Mouse (Mus musculus): Measurements from ENCODE around the gene Rpl18. TPM values are rescaled to one million over a fixed set of nuclear protein-coding genes. Genes with fewer than 3 reads are reported as not detected.

Rpl18 gene
- 888 and 898 TPM in 2 replicates for polyA plus RNA-seq (2015; fragmentation: Nextera tagmentation; extraction: Ambion mirVana)

DNA sequence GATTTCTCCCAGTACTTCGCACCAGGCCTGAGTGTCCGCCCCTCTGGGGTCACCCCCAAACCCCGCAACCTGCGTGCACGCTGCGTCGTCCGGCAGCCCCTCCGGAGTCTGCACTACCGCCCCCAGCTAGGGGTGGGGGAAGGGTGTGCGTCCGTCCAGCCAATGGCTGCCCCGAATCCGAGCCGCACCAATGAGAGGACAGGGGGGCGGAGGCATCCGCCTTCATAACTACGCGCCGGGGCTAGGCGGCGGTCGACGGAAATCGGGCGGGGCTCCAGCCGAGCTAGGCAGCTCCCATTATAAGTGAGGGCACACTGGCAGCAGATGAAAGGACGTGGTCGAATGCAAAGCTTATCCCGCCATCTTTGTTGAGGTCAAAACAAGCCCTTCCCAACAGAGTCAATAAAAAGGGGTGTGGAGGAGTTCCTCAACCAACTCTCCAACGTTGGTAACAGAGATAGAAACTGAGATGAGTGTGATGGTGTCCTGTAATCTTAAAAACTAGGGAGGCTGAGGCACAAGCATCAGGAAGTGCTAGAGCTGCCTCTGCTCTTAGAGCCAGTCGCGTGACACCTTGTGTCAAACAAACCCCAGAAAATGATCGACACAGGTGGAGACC, at the start of gene Rpl18:
Gene Rpl18 (plus strand): TSS at position 368 of the 619 bp plus-strand sequence.

GRCm38 (mm10) chr7:45666161-45666560, 49.1 kb upstream of the Rpl18 start, which contains the start of gene Fut2:
TSS of gene Fut2 (minus strand) at chr7:45666394.

DNA sequence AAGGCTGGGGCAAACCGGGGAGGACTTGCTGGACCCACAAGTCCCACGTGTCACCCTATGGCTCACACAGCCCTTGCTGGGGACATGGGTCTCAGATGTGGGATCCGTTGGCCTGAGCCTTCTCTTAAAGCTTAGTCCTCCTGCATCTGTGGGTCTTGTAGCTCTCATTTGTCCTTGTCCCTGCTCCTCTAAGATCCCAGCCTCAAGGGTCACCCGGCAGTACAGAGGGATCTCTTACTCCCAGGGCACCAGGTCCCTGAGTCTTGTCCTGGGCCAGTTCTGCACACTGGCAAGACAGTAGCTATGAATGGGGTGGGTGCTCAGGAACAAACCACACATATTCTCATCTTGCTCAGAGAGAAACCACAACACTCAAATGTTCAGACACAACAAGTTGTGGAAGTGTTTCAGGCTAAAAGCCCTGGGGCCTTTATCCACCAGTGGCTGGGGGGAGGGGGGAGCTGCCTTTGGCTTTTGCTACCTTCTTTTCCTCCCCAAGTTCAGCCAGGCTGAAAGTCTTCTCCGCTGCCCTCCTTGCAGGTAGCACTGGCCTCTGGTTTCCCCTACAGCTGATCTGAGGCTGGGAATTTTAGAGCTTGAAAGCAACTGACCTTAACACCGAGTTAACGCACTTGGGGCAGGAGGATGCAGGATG, 31.7 kb upstream of the Rpl18 start, which contains the start of gene Ntn5:
Gene Ntn5 (plus strand): TSS at position 627 of the 655 bp plus-strand sequence.

GRCm38 (mm10) chr7:45693921-45694591, 21.2 kb upstream of the Rpl18 start, which contains the start of gene Sec1:
TSS of gene Sec1 (minus strand) at chr7:45694402.

GRCm38 (mm10) chr7:45699523-45700141, 15.6 kb upstream of the Rpl18 start, which contains the start of gene Car11:
TSS of gene Car11 (plus strand) at chr7:45699843.

DNA sequence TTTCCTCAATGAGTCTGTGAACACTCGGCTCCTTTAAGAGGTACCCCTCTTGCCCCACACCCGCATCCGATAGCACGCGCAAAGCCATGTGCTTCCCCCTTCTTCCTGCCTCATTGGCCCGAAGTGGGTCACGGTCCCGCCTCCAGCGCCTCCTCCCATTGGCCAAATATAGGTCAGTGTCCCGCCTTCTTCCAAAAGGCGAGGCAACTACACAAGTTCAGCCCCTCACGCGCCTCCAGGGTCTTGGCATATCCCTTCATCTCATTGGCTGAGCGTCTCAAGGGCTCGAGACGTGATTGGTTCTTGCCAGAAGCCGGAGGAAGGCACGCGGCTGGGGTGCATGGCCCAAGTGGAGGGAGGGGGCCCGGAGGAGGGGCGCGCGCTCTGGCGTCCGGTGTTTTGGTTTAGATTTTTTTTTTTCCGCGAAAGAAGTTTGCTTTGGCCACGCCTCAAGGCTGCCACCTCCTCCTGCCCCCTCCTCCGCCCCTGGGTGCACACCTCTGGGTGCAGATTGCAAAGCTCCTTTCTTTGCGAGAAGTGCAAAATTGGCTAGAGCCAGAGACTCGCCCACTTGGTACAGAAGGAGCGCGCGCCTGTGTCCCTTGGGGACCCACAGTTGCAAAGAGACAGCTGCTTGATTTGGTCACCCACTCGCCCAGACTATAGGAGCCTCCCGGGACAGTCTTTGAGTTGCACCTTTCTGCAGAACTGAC, 10.4 kb upstream of the Rpl18 start, which contains the start of gene Dbp:
Gene Dbp (plus strand): TSS at position 359 of the 713 bp plus-strand sequence.

GRCm38 (mm10) chr7:45717918-45718297, 2.7 kb downstream of the Rpl18 start, which contains the start of gene Sphk2:
TSS of gene Sphk2 (minus strand) at chr7:45718002.

DNA sequence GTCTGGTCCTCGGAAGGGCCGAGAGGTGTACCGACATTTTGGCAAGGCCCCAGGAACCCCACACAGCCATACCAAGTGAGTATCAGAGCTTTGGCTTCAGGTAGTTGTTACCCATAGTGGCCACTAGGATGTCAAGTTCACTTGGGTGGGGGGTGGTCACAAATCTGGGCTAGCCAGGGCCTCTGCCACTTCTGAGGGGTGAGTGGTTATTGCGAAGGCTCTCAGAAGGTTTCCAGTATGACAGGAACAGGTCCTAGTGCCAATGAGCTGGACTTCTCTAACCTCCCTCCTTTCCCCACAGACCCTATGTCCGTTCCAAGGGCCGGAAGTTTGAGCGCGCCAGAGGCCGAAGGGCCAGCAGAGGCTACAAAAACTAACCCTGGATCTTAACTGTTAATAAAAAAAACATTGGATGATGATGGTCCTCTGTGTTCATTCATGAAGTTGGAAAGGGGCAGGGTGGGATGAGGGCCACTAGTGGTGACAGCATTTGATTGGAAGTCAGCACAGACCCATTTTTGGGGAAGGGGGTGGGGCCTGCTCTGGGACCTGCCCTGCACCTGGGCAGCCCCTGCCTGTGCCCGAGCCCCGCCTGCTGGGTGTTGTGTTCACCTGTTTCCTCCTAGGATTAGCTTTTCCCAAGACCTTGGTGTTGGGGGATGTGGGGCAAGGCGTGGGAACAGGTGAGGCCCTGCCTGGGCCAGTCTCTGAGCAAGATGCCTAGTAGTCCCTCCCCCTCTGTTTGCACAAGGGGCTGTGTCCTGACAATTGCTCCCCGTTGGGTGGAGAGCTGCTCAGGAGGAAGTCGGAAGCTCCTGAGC, 5.4 kb downstream of the Rpl18 start, which contains the start of gene Fam83e:
Gene Fam83e (plus strand): TSS at position 800 of the 821 bp plus-strand sequence.

GRCm38 (mm10) chr7:45725713-45726112, 10.5 kb downstream of the Rpl18 start, which contains the start of gene Spaca4:
TSS of gene Spaca4 (minus strand) at chr7:45725813.

Other genes starting within 250 kb of the Rpl18 start
- gene Bax, start 248.6 kb upstream of the Rpl18 start, polyA plus RNA-seq (2015; fragmentation: Nextera tagmentation; extraction: Ambion mirVana), result 119 TPM in 2 replicates
- 0.73 and 0.78 TPM in 2 replicates for gene Tulp2, start 233.6 kb upstream of the Rpl18 start, polyA plus RNA-seq (2015; fragmentation: Nextera tagmentation; extraction: Ambion mirVana)
- gene Gm45808, start 228.6 kb upstream of the Rpl18 start, polyA plus RNA-seq (2015; fragmentation: Nextera tagmentation; extraction: Ambion mirVana), result not detected in 2 replicates
- 2.0 and 2.8 TPM in 2 replicates for gene Dhdh, start 226.7 kb upstream of the Rpl18 start, polyA plus RNA-seq (2015; fragmentation: Nextera tagmentation; extraction: Ambion mirVana)
- gene Nucb1, start 205.1 kb upstream of the Rpl18 start, polyA plus RNA-seq (2015; fragmentation: Nextera tagmentation; extraction: Ambion mirVana), result 129 and 141 TPM in 2 replicates
- gene Ppp1r15a, start 189.2 kb upstream of the Rpl18 start, polyA plus RNA-seq (2015; fragmentation: Nextera tagmentation; extraction: Ambion mirVana), result 173 and 199 TPM in 2 replicates
- 1.6 and 2.5 TPM in 2 replicates for gene Plekha4, start 189.1 kb upstream of the Rpl18 start, polyA plus RNA-seq (2015; fragmentation: Nextera tagmentation; extraction: Ambion mirVana)
- 1.5 and 1.7 TPM in 2 replicates for gene Hsd17b14, start 160.6 kb upstream of the Rpl18 start, polyA plus RNA-seq (2015; fragmentation: Nextera tagmentation; extraction: Ambion mirVana)
- gene Bcat2, start 145.3 kb upstream of the Rpl18 start, polyA plus RNA-seq (2015; fragmentation: Nextera tagmentation; extraction: Ambion mirVana), result 47.3 and 52.6 TPM in 2 replicates
- 0.13 TPM in 1 of 2 replicates, not detected in the other for gene Fgf21, start 100.0 kb upstream of the Rpl18 start, polyA plus RNA-seq (2015; fragmentation: Nextera tagmentation; extraction: Ambion mirVana)
- not detected in 2 replicates for gene Fut1, start 98.2 kb upstream of the Rpl18 start, polyA plus RNA-seq (2015; fragmentation: Nextera tagmentation; extraction: Ambion mirVana)
- 0.06 TPM in 1 of 2 replicates, not detected in the other for gene Izumo1, start 93.6 kb upstream of the Rpl18 start, polyA plus RNA-seq (2015; fragmentation: Nextera tagmentation; extraction: Ambion mirVana)
- gene Rasip1, start 88.0 kb upstream of the Rpl18 start, polyA plus RNA-seq (2015; fragmentation: Nextera tagmentation; extraction: Ambion mirVana), result 7.4 and 9.0 TPM in 2 replicates
- gene Mamstr, start 75.5 kb upstream of the Rpl18 start, polyA plus RNA-seq (2015; fragmentation: Nextera tagmentation; extraction: Ambion mirVana), result 2.5 and 3.1 TPM in 2 replicates
- 0.10 and 0.32 TPM in 2 replicates for gene Fut2, start 49.1 kb upstream of the Rpl18 start, polyA plus RNA-seq (2015; fragmentation: Nextera tagmentation; extraction: Ambion mirVana)
- not detected in 2 replicates for gene Ntn5, start 31.4 kb upstream of the Rpl18 start, polyA plus RNA-seq (2015; fragmentation: Nextera tagmentation; extraction: Ambion mirVana)
- gene Sec1, start 21.1 kb upstream of the Rpl18 start, polyA plus RNA-seq (2015; fragmentation: Nextera tagmentation; extraction: Ambion mirVana), result 0.10 TPM in 1 of 2 replicates, not detected in the other
- 0.72 and 1.8 TPM in 2 replicates for gene Car11, start 15.6 kb upstream of the Rpl18 start, polyA plus RNA-seq (2015; fragmentation: Nextera tagmentation; extraction: Ambion mirVana)
- 2.1 and 2.9 TPM in 2 replicates for gene Dbp, start 10.4 kb upstream of the Rpl18 start, polyA plus RNA-seq (2015; fragmentation: Nextera tagmentation; extraction: Ambion mirVana)
- gene Sphk2, start 2.5 kb downstream of the Rpl18 start, polyA plus RNA-seq (2015; fragmentation: Nextera tagmentation; extraction: Ambion mirVana), result 9.7 and 11.7 TPM in 2 replicates
- 0.29 and 0.65 TPM in 2 replicates for gene Fam83e, start 5.8 kb downstream of the Rpl18 start, polyA plus RNA-seq (2015; fragmentation: Nextera tagmentation; extraction: Ambion mirVana)
- not detected in 2 replicates for gene Spaca4, start 10.4 kb downstream of the Rpl18 start, polyA plus RNA-seq (2015; fragmentation: Nextera tagmentation; extraction: Ambion mirVana)
- 0.24 TPM in 1 of 2 replicates, not detected in the other for gene Lmtk3, start 68.3 kb downstream of the Rpl18 start, polyA plus RNA-seq (2015; fragmentation: Nextera tagmentation; extraction: Ambion mirVana)
- 0.42 and 0.79 TPM in 2 replicates for gene Sult2b1, start 69.2 kb downstream of the Rpl18 start, polyA plus RNA-seq (2015; fragmentation: Nextera tagmentation; extraction: Ambion mirVana)
- 36.4 and 37.5 TPM in 2 replicates for gene Cyth2, start 99.1 kb downstream of the Rpl18 start, polyA plus RNA-seq (2015; fragmentation: Nextera tagmentation; extraction: Ambion mirVana)
- 0.18 and 0.21 TPM in 2 replicates for gene Kcnj14, start 109.3 kb downstream of the Rpl18 start, polyA plus RNA-seq (2015; fragmentation: Nextera tagmentation; extraction: Ambion mirVana)
- 30.0 and 31.3 TPM in 2 replicates for gene Grwd1, start 115.5 kb downstream of the Rpl18 start, polyA plus RNA-seq (2015; fragmentation: Nextera tagmentation; extraction: Ambion mirVana)
- 24.3 and 27.4 TPM in 2 replicates for gene Kdelr1, start 157.3 kb downstream of the Rpl18 start, polyA plus RNA-seq (2015; fragmentation: Nextera tagmentation; extraction: Ambion mirVana)
- 0.19 and 0.33 TPM in 2 replicates for gene Grin2d, start 162.9 kb downstream of the Rpl18 start, polyA plus RNA-seq (2015; fragmentation: Nextera tagmentation; extraction: Ambion mirVana)
- gene Syngr4, start 181.3 kb downstream of the Rpl18 start, polyA plus RNA-seq (2015; fragmentation: Nextera tagmentation; extraction: Ambion mirVana), result 1.4 and 1.5 TPM in 2 replicates
- 3.2 and 4.1 TPM in 2 replicates for gene Tmem143, start 181.5 kb downstream of the Rpl18 start, polyA plus RNA-seq (2015; fragmentation: Nextera tagmentation; extraction: Ambion mirVana)
- gene Emp3, start 205.9 kb downstream of the Rpl18 start, polyA plus RNA-seq (2015; fragmentation: Nextera tagmentation; extraction: Ambion mirVana), result 170 and 224 TPM in 2 replicates
- gene Ccdc114, start 208.6 kb downstream of the Rpl18 start, polyA plus RNA-seq (2015; fragmentation: Nextera tagmentation; extraction: Ambion mirVana), result 2.6 and 4.1 TPM in 2 replicates

Data from spleen, postnatal 0 days (tissue).